Mouse (Mus musculus): ENCODE results near the gene Zfp551.
A peak's percentile ranks its signal among the peaks of the same experiment; 100 is the strongest.

Zfp551 gene

DNA sequence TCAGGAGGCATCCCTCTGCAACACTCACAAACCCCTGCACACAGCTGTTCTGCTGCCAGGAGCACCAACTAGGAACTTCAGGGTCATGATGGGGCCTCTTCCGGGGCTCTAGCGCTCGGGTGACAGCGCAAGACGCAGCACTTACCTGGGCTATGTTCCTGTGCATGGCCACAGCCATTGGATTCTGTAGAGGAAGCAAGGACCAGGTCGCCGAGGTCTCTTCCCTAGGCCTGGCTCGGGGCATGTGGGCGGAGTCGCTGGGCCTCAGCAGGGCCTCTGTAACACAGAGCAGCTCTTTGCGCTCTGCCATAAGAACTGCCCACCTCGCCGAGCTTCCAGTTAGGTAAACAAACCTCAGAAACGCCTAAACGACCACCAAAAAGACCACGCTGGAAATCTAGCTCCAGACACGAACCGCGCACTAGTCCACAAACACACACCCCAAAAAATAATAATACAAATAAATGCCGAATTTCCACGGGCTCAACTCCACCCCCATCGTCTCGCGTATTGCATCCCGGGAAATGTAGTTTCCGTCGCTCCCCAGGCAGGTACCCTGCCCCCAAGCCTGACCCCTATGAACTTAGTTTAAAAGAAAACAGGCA is at the start of gene Zfp551:
TSS of gene Zfp551 (minus strand) at position 507 of the 605 bp plus-strand sequence.
- DNase-seq (ENCODE audit: low spot score in 2 of 2), result peak in 1 of 2 experiments; percentile 10

DNA sequence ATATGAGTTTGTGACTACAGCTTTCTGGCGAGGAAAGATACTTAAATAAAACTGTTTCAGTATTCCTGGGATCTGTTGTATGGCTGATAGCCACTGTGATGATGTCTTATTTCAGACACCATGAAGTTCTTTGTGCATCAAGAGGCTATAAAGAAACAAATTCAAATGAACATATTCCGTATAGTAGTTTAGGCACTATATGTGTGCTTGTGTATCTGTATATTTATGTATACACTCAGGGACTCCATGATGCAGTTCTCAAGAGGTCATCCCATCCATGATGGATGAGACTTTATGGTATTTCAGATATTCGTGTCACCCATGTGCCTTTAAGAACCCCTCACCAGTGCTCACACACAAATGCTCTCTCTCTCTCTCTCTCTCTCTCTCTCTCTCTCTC is 304 bp upstream of the Zfp551 start:
- no peak for DNase-seq (ENCODE audit: low spot score in 2 of 2)

DNA sequence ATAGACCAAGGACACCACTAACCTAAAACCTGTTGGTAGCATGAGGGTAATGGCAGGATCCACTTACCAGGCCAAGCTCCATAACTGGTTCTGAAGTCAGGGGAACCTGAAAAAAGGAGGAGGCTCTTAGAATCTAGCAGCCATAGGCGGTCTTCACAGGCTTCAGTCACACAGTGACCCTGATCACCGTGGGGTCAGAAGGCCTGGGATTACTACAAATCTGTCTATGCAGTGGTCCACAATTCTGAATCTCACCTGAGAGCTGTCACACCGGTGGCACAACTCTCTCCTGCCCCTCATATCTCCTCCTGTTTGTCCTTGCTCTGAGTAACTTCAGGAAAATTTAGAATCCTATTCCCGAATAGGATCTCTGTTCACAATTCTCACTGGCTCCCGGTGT is 810 bp downstream of the Zfp551 start:
- DNase-seq (ENCODE audit: low spot score in 2 of 2), result no peak

DNA sequence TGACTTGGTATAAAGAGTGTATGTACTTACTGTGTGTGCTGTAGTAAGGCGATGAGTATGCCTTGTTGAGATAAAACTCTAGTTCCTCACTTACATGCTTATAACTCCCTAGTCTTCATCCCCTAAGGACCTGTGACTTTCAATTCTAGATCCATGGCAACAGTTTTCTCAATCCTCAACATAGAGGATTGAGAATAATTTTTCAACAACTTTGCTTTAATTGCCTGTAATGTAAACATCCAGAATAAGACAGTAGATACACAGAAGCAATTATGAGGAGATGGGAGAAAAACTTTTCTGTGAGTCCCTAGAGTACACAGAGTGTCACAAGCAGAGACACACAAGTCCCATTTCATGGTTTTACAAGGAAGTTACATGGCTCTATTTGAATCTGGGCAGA is 53.4 kb downstream of the Zfp551 start, which contains the start of gene Vmn1r84:
TSS of gene Vmn1r84 (minus strand) at position 101 of the 400 bp plus-strand sequence.
- no peak for DNase-seq (ENCODE audit: low spot score in 2 of 2)

Measured in spleen, postnatal 14 days (tissue).